Mouse (Mus musculus): ENCODE results near the gene Actl7b.

Actl7b gene

GRCm38 (mm10) chr4:56713155-56713554 is 28.1 kb downstream of the Actl7b start:
- DNase-seq (ENCODE audit: low read depth, low spot score) = no peak

DNA sequence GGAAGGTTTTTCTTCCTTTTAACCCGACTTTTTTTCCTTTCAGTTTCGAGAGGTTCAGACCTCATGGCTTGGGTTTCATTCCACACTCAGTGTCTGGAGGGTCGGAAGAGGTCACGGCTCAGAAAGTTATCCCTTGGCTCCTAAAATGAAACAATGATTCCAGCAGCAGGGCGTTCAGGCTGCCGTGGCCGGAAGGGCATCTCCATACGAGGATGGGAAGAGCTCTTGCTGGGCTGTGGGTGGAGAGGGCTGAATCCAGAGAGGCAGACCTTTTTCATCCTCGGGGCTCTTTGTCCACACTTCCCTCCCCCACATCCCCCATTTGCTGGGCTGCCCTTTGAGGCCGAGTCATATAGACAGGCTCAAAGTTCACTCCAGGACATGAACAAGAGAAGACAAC is 39.0 kb downstream of the Actl7b start:
- DNase-seq (ENCODE audit: low read depth, low spot score) = no peak

GRCm38 (mm10) chr4:56698671-56699070 is 42.6 kb downstream of the Actl7b start:
- DNase-seq (ENCODE audit: low read depth, low spot score) = no peak

DNA sequence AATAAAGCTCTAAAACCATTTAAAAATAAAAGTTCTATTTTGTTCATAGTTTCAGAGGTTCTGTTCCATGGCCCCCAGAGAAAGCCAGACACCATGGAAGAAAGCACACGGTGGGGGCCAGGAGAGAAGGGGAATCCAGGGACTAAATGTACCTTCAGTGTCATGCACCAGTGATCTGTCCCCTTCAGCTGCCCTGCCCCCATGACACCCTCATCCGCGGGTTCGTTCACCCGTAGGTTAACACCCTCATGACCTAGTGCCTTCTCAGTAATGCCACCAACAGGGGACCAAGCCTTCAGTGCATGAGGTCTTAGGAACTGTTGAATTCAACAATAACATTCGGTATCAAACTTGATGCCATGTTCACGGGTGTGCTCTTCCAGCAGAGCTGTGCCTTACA is 44.8 kb downstream of the Actl7b start:
- no peak for DNase-seq (ENCODE audit: low read depth, low spot score)

All from retina, adult 2 months (tissue).